Mouse (Mus musculus) heart, postnatal 0 days (tissue): ENCODE measurements at regions not wholly inside any gene's neighbourhood (a gene's known extent, or its start where the extent isn't known, plus 50 kb on each side); places are given as distances from the start of the nearest gene placed in this dataset.

Experiments used
- ATAC-seq: fragments of 200-750 bp; cut with Nextera tagmentation; 2 replicates; pipeline ENCODE4 v1.8.0; 2017; ENCODE audit warnings: low read depth, moderate number of reproducible peaks, moderate library complexity; ENCODE audit not compliant: insufficient read depth
- DNase-seq: peaks from one replicate; pipeline ENCODE4 v3.0.0-alpha.2; 2016; ENCODE audit warnings: low spot score
- H3K27ac ChIP-seq: fragments of 300-500 bp; sonication (generic); 2 replicates; pipeline ENCODE4 v1.5.1; 2014; ENCODE audit warnings: low read depth, mild to moderate bottlenecking
- H3K27me3 ChIP-seq: fragments of 300-500 bp; sonication (generic); 2 replicates; pipeline ENCODE4 v1.6.1; 2014; ENCODE audit warnings: low read length, mixed read lengths; ENCODE audit not compliant: control insufficient read depth, insufficient read depth
- H3K36me3 ChIP-seq: fragments of 300-500 bp; sonication (generic); replicated peaks from 2 replicates; pipeline ENCODE4 v1.6.1; 2014; ENCODE audit warnings: low read length, mixed read lengths; ENCODE audit not compliant: control insufficient read depth, insufficient read depth
- H3K4me1 ChIP-seq: fragments of 300-500 bp; sonication (generic); 2 replicates; pipeline ENCODE4 v1.6.1; 2014; ENCODE audit warnings: antibody characterized with exemption; ENCODE audit not compliant: control insufficient read depth, insufficient read depth
- H3K4me2 ChIP-seq: fragments of 300-500 bp; sonication (generic); 2 replicates; pipeline ENCODE4 v1.6.1; 2014; ENCODE audit warnings: low read depth, mild to moderate bottlenecking, low read length, moderate library complexity
- H3K4me3 ChIP-seq: fragments of 300-500 bp; sonication (generic); 2 replicates; pipeline ENCODE4 v1.5.1; 2014; ENCODE audit warnings: low read depth, low read length
- H3K9ac ChIP-seq: fragments of 300-500 bp; sonication (generic); replicated peaks from 2 replicates; pipeline ENCODE4 v1.6.1; 2014; ENCODE audit warnings: low read depth, low read length, mixed read lengths
- H3K9me3 ChIP-seq: fragments of 300-500 bp; sonication (generic); replicated peaks from 2 replicates; pipeline ENCODE4 v1.6.1; 2016; ENCODE audit warnings: low read length; ENCODE audit not compliant: control insufficient read depth
- CTCF ChIP-seq: IDR thresholded peaks from 2 replicates; pipeline ENCODE4 v1.5.1; 2016; ENCODE audit warnings: antibody characterized with exemption, control low read depth, low read depth
- EP300 ChIP-seq: IDR thresholded peaks from 2 replicates; pipeline ENCODE4 v1.6.1; 2016; ENCODE audit warnings: antibody characterized with exemption, low read depth
- WGBS: fragments of 180-500 bp; shearing (Covaris S2); extraction: QIAGEN DNeasy Blood & Tissue Kit; methylation state at CpG from one replicate; pipeline ENCODE4 v1.1.7; 2014; 5-methylcytosine and 5-hydroxymethylcytosine counted together

- Histone ChIP-seq H3K4me3 (no peak overlapping the region), H3K27ac (no peak overlapping the region), H3K36me3 (no peaks in the 10 kb centered on the region), H3K4me1 (no peaks in the 10 kb centered on the region), H3K9ac (no peak overlapping the region), H3K4me2 (no peak overlapping the region), H3K27me3 (no peaks in the 10 kb centered on the region), H3K9me3 (no peaks in the 10 kb centered on the region)
- TF ChIP-seq CTCF (no peak), EP300 (no peak)
- no peak for ATAC-seq
- 57% methylated on average over 14 of the region's 14 CpGs for WGBS
- DNase-seq = no peak
Measured at GRCm38 (mm10) chr7:116959196-116959895, 421.4 kb upstream of the Xylt1 start.

- H3K27me3 ChIP-seq = no peaks in the 10 kb centered on the region
- H3K4me2 ChIP-seq = no peak overlapping the region
- TF ChIP-seq CTCF (no peak), EP300 (no peak)
- ATAC-seq (no peak), DNase-seq (no peak)
- no peak overlapping the region for H3K27ac ChIP-seq
- H3K9me3 ChIP-seq = no peaks in the 10 kb centered on the region
- H3K9ac ChIP-seq = no peak overlapping the region
- no peaks in the 10 kb centered on the region for H3K4me1 ChIP-seq
- H3K36me3 ChIP-seq = no peaks in the 10 kb centered on the region
- WGBS = 62% methylated on average over 6 of the region's 6 CpGs
- no peak overlapping the region for H3K4me3 ChIP-seq
Measured at GRCm38 (mm10) chr7:116963839-116964238, 416.9 kb upstream of the Xylt1 start.

- ATAC-seq = no peak
- Histone ChIP-seq H3K9me3 (no peaks in the 10 kb centered on the region), H3K4me1 (no peaks in the 10 kb centered on the region), H3K27me3 (no peaks in the 10 kb centered on the region), H3K36me3 (no peaks in the 10 kb centered on the region), H3K4me3 (no peak overlapping the region), H3K4me2 (no peak overlapping the region), H3K27ac (no peak overlapping the region), H3K9ac (no peak overlapping the region)
- no peak for DNase-seq
- 52% methylated on average over 2 of the region's 2 CpGs for WGBS
- TF ChIP-seq EP300 (no peak), CTCF (no peak)
Measured at GRCm38 (mm10) chr7:116991351-116991750, 389.4 kb upstream of the Xylt1 start.

GRCm38 (mm10) chr7:116992166-116992565 lies 388.6 kb upstream of the Xylt1 start:
- ATAC-seq (no peak), DNase-seq (no peak)
- Histone ChIP-seq H3K4me2 (no peak overlapping the region), H3K27ac (no peak overlapping the region), H3K9ac (no peak overlapping the region), H3K9me3 (no peaks in the 10 kb centered on the region), H3K4me3 (no peak overlapping the region), H3K36me3 (no peaks in the 10 kb centered on the region), H3K27me3 (no peaks in the 10 kb centered on the region), H3K4me1 (no peaks in the 10 kb centered on the region)
- TF ChIP-seq EP300 (no peak), CTCF (no peak)

- no peak for TF ChIP-seq CTCF
- TF ChIP-seq EP300 = no peak
- no peak overlapping the region for H3K9ac ChIP-seq
- no peaks in the 10 kb centered on the region for H3K4me1 ChIP-seq
- ATAC-seq = no peak
- no peaks in the 10 kb centered on the region for H3K36me3 ChIP-seq
- H3K9me3 ChIP-seq = no peaks in the 10 kb centered on the region
- 87% methylated on average over 3 of the region's 3 CpGs for WGBS
- no peak overlapping the region for H3K4me3 ChIP-seq
- no peak overlapping the region for H3K4me2 ChIP-seq
- no peaks in the 10 kb centered on the region for H3K27me3 ChIP-seq
- DNase-seq = no peak
- H3K27ac ChIP-seq = no peak overlapping the region
Measured at GRCm38 (mm10) chr7:116995770-116996169, 385.0 kb upstream of the Xylt1 start.

- no peak overlapping the region for H3K27ac ChIP-seq
- no peak overlapping the region for H3K4me2 ChIP-seq
- no peaks in the 10 kb centered on the region for H3K4me1 ChIP-seq
- no peak overlapping the region for H3K9ac ChIP-seq
- no peaks in the 10 kb centered on the region for H3K36me3 ChIP-seq
- ATAC-seq (no peak), DNase-seq (no peak)
- H3K4me3 ChIP-seq = no peak overlapping the region
- no peak for TF ChIP-seq EP300
- no peak for TF ChIP-seq CTCF
- no peaks in the 10 kb centered on the region for H3K27me3 ChIP-seq
- H3K9me3 ChIP-seq = no peaks in the 10 kb centered on the region
Measured at GRCm38 (mm10) chr7:117003167-117003566, 377.6 kb upstream of the Xylt1 start.
